Mouse (Mus musculus) olfactory bulb, adult 2 months (tissue): ENCODE results near the gene Six2. TPM values are rescaled to one million over a fixed set of nuclear protein-coding genes. Genes with fewer than 3 reads are reported as not detected.
"Not testable (repeated sequence)": the region's sequence is repeated elsewhere in the genome, so short reads cannot be mapped to it uniquely, and the experiment has no call there.

Experiments
- H3K27ac ChIP-seq: fragments of 200-500 bp; 2 replicates; pipeline ENCODE4 v1.5.1; 2012; ENCODE audit warnings: low read depth, low read length; ENCODE audit not compliant: insufficient read depth
- H3K4me1 ChIP-seq: fragments of 200-500 bp; 2 replicates; pipeline ENCODE4 v1.6.1; 2012; ENCODE audit warnings: low read length; ENCODE audit not compliant: control insufficient read depth, insufficient read depth
- H3K4me3 ChIP-seq: fragments of 200-500 bp; 2 replicates; pipeline ENCODE4 v1.5.1; 2012; ENCODE audit warnings: mild to moderate bottlenecking, low read depth, low read length, moderate library complexity; ENCODE audit not compliant: insufficient read depth
- CTCF ChIP-seq: fragments of 200-500 bp; IDR thresholded peaks from 2 replicates; pipeline ENCODE4 v1.5.1; 2012; ENCODE audit warnings: low read depth, mild to moderate bottlenecking, low read length, moderate library complexity; ENCODE audit not compliant: insufficient read depth
- POLR2A ChIP-seq: fragments of 200-500 bp; IDR thresholded peaks from 2 replicates; pipeline ENCODE4 v1.6.1; 2012; ENCODE audit warnings: mild to moderate bottlenecking, low read depth, low read length, moderate library complexity; ENCODE audit not compliant: insufficient read depth
- WGBS: fragments of 180-500 bp; shearing (Covaris S2); methylation state at CpG from one replicate; pipeline ENCODE4 v1.1.7; 2018; 5-methylcytosine and 5-hydroxymethylcytosine counted together
- polyA plus RNA-seq: library from polyadenylated mRNA; stranded (reverse); fragments of >200 nt; gene quantifications from 2 replicates; pipeline ENCODE4 v1.2.4, GENCODE M21; 2012; ENCODE audit warnings: low replicate concordance; ENCODE audit not compliant: missing spikeins, insufficient read depth, insufficient read length

Six2 gene
- polyA plus RNA-seq, 1 experiment: not detected

- no peak overlapping the region for H3K27ac ChIP-seq
- TF ChIP-seq CTCF (no peak), POLR2A (no peak)
- no peak overlapping the region for H3K4me3 ChIP-seq
- 13% methylated on average over 11 of the region's 11 CpGs for WGBS
- peaks cover 16% of the 10 kb centered on the region for H3K4me1 ChIP-seq
These were observed 2.3 kb downstream of the Six2 start for GRCm38 (mm10) chr17:85685689-85686281.

- H3K4me3 ChIP-seq: no peak overlapping the region
- WGBS: 2% methylated on average over 46 of the region's 46 CpGs
- H3K4me1 ChIP-seq: peaks cover 16% of the 10 kb centered on the region
- H3K27ac ChIP-seq: no peak overlapping the region
- TF ChIP-seq POLR2A: no peak
- no peak for TF ChIP-seq CTCF
These were observed 3.0 kb downstream of the Six2 start for GRCm38 (mm10) chr17:85684841-85685688.

- 4% methylated on average over 6 of the region's 6 CpGs for WGBS
- not testable (repeated sequence) for H3K27ac ChIP-seq, H3K4me3 ChIP-seq
- H3K4me1 ChIP-seq: peaks cover 16% of the 10 kb centered on the region
These were observed 3.6 kb downstream of the Six2 start for GRCm38 (mm10) chr17:85684436-85684835.

GRCm38 (mm10) chr17:85683984-85684307, 4.1 kb downstream of the Six2 start:
- H3K4me3 ChIP-seq: no peak overlapping the region
- WGBS: under 1% methylated on average over 17 of the region's 17 CpGs
- H3K4me1 ChIP-seq: peaks cover 13% of the 10 kb centered on the region
- no peak overlapping the region for H3K27ac ChIP-seq
- TF ChIP-seq POLR2A: no peak

GRCm38 (mm10) chr17:85683111-85683983, 4.7 kb downstream of the Six2 start:
- Histone ChIP-seq H3K27ac (no peak overlapping the region), H3K4me1 (peaks cover 9% of the 10 kb centered on the region), H3K4me3 (no peak overlapping the region)
- no peak for TF ChIP-seq CTCF
- WGBS: 5% methylated on average over 25 of the region's 25 CpGs

- Histone ChIP-seq H3K4me1 (peaks cover under 1% of the 10 kb centered on the region; the same call in 1 of the 2 replicates), H3K4me3 (no peak overlapping the region), H3K27ac (no peak overlapping the region)
- TF ChIP-seq POLR2A: no peak
- WGBS: 13% methylated on average over 7 of the region's 7 CpGs
These were observed 5.8 kb downstream of the Six2 start for GRCm38 (mm10) chr17:85682181-85682710.

GRCm38 (mm10) chr17:85681741-85682140, 6.3 kb downstream of the Six2 start:
- Histone ChIP-seq H3K4me3 (no peak overlapping the region), H3K4me1 (no peaks in the 10 kb centered on the region), H3K27ac (no peak overlapping the region)
- TF ChIP-seq POLR2A (no peak), CTCF (no peak)
- WGBS: 18% methylated on average over 6 of the region's 6 CpGs

GRCm38 (mm10) chr17:85680851-85681550, 7.1 kb downstream of the Six2 start:
- 5% methylated on average over 19 of the region's 19 CpGs for WGBS
- TF ChIP-seq CTCF (no peak), POLR2A (no peak)
- H3K27ac ChIP-seq: no peak overlapping the region
- H3K4me1 ChIP-seq: no peaks in the 10 kb centered on the region
- no peak overlapping the region for H3K4me3 ChIP-seq
